Mouse (Mus musculus) heart, adult 2 months (tissue): ENCODE measurements around the gene Dnm1l.
"Not testable (repeated sequence)": the region's sequence is repeated elsewhere in the genome, so short reads cannot be mapped to it uniquely, and the experiment has no call there.

Source experiments
- CTCF ChIP-seq: fragments of 200-600 bp; IDR thresholded peaks from 2 replicates; pipeline ENCODE4 v1.8.1; 2022; ENCODE audit warnings: antibody characterized with exemption, mild to moderate bottlenecking, moderate library complexity
- POLR2A ChIP-seq: fragments of 200-500 bp; IDR thresholded peaks from 2 replicates; pipeline ENCODE4 v1.6.1; 2011; ENCODE audit warnings: mild to moderate bottlenecking, low read depth, low read length, control low read depth; ENCODE audit not compliant: insufficient read depth

DNA sequence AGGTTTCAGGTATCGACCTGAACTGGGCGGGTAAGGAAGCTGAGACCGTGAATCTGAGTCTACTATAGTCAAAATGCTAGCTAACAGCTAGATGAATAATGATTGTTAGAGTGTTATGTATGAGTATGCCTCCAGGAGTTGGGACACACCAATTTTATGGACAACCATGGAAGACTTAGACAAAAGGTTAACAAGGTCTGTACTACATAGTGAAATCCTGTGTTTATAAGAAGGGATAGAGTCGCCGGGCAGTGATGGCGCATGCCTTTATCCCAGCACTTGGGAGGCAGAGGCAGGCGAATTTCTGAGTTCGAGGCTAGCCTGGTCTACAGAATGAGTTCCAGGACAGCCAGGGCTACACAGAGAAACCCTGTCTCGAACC, 333 bp upstream of the Dnm1l start:
- TF ChIP-seq CTCF, POLR2A: not testable (repeated sequence)
